Mouse (Mus musculus): ENCODE measurements around the gene Palm2. TPM values are rescaled to one million over a fixed set of nuclear protein-coding genes. Genes with fewer than 3 reads are reported as not detected.

Palm2 gene
- not detected for total RNA-seq (2023)

GRCm38 (mm10) chr4:57433941-57434704, at the start of gene Palm2:
Gene Palm2 (plus strand): TSS chr4:57434247.

DNA sequence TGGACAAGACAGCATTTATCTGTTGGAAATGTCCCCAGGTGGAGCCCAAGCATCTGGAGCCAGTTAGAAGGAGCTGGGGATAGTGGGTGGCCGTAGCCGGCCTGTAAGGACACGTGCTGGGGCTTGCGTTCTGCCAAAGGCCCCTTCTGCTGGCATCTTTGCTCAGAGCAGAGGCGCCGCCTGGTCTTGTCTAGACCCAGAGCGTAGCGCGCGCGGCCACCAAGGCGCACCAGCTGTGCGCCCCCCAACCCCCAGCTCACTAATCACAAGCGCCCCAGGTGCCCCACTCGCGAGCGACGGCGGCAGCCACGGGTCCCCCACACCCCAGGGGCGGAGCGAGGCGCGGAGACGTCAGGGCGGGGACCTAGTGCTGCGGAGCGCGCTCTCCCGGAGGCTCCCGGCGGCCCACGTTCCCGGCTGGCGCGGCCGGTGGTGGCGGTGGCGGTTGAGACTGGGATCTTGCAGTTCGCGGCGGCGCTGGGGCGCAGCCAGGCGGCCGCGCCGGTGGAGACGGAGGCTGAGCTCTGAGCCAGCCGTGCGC, 133.7 kb downstream of the Palm2 start, which contains the start of gene Pakap:
TSS of gene Pakap (plus strand) at position 514 of the 541 bp plus-strand sequence.

DNA sequence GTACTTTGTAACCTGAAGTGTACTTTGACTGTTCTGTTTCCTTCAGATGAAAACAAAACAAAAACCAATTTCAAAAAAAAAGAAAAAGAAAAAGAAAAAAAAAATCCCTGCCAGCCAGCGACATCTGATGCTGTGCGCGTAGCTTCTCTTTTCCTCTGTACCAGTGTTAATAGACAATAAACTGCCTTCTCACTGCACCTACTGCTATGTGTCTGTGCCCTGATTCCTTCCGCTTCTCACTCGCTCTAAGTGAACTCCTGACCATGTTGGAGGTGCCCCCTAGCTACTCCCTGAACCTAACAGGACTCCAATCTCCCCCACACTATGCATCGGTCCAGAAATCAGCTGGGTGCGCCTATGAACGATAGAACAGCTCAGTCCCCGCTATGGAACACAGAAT, 283.3 kb downstream of the Palm2 start, which contains the start of gene Akap2:
TSS of gene Akap2 (plus strand) at position 304 of the 400 bp plus-strand sequence.

Other genes starting within 250 kb of the Palm2 start
- gene Ptpn3, start 132.4 kb upstream of the Palm2 start, total RNA-seq (2023) = 1 to 10 TPM; 1.2 to 3.6 TPM
- gene Pakap, start 133.9 kb downstream of the Palm2 start, total RNA-seq (2023) = 1 to 10 TPM; 3.4 to 3.6 TPM